Mouse (Mus musculus) midbrain, postnatal 0 days (tissue): ENCODE measurements at regions not wholly inside any gene's neighbourhood (a gene's known extent, or its start where the extent isn't known, plus 50 kb on each side); places are given as distances from the start of the nearest gene placed in this dataset.

Source experiments
- ATAC-seq: fragments of 200-750 bp; cut with Nextera tagmentation; 2 replicates; pipeline ENCODE4 v1.8.0; 2017; ENCODE audit warnings: moderate number of reproducible peaks, mild to moderate bottlenecking, moderate TSS enrichment, moderate library complexity; ENCODE audit not compliant: low FRiP score
- DNase-seq: peaks from one replicate; pipeline ENCODE4 v3.0.0-alpha.2; 2015; ENCODE audit warnings: low spot score
- H3K27ac ChIP-seq: fragments of 300-500 bp; sonication (generic); 2 replicates; pipeline ENCODE4 v1.5.1; 2014; ENCODE audit warnings: low read depth, mild to moderate bottlenecking, low read length, mixed read lengths
- H3K27me3 ChIP-seq: fragments of 300-500 bp; sonication (generic); 2 replicates; pipeline ENCODE4 v1.6.1; 2014; ENCODE audit warnings: low read length, control low read depth, mixed read lengths; ENCODE audit not compliant: insufficient read depth
- H3K36me3 ChIP-seq: fragments of 300-500 bp; sonication (generic); 2 replicates; pipeline ENCODE4 v1.6.1; 2014; ENCODE audit warnings: low read length, control low read depth, mixed read lengths; ENCODE audit not compliant: insufficient read depth
- H3K4me1 ChIP-seq: fragments of 300-500 bp; sonication (generic); 2 replicates; pipeline ENCODE4 v1.6.1; 2014; ENCODE audit warnings: mild to moderate bottlenecking, control low read depth, antibody characterized with exemption, low read length, mixed read lengths; ENCODE audit not compliant: insufficient read depth
- H3K4me2 ChIP-seq: fragments of 300-500 bp; sonication (generic); 2 replicates; pipeline ENCODE4 v1.6.1; 2014; ENCODE audit warnings: low read depth, mild to moderate bottlenecking, low read length, mixed read lengths; ENCODE audit not compliant: poor library complexity, severe bottlenecking
- H3K4me3 ChIP-seq: fragments of 300-500 bp; sonication (generic); 2 replicates; pipeline ENCODE4 v1.5.1; 2014; ENCODE audit warnings: low read depth, mild to moderate bottlenecking, low read length, moderate library complexity
- H3K9ac ChIP-seq: fragments of 300-500 bp; sonication (generic); replicated peaks from 2 replicates; pipeline ENCODE4 v1.6.1; 2014; ENCODE audit warnings: mild to moderate bottlenecking, low read length, moderate library complexity, mixed read lengths; ENCODE audit not compliant: poor library complexity, severe bottlenecking
- H3K9me3 ChIP-seq: fragments of 300-500 bp; sonication (generic); 2 replicates; pipeline ENCODE4 v1.6.1; 2016; ENCODE audit warnings: low read length, control low read depth
- CTCF ChIP-seq: IDR thresholded peaks from 2 replicates; pipeline ENCODE4 v1.5.1; 2016; ENCODE audit warnings: antibody characterized with exemption, mild to moderate bottlenecking
- WGBS: fragments of 180-500 bp; shearing (Covaris S2); extraction: QIAGEN DNeasy Blood & Tissue Kit; methylation state at CpG from one replicate; pipeline ENCODE4 v1.1.7; 2014; 5-methylcytosine and 5-hydroxymethylcytosine counted together

DNA sequence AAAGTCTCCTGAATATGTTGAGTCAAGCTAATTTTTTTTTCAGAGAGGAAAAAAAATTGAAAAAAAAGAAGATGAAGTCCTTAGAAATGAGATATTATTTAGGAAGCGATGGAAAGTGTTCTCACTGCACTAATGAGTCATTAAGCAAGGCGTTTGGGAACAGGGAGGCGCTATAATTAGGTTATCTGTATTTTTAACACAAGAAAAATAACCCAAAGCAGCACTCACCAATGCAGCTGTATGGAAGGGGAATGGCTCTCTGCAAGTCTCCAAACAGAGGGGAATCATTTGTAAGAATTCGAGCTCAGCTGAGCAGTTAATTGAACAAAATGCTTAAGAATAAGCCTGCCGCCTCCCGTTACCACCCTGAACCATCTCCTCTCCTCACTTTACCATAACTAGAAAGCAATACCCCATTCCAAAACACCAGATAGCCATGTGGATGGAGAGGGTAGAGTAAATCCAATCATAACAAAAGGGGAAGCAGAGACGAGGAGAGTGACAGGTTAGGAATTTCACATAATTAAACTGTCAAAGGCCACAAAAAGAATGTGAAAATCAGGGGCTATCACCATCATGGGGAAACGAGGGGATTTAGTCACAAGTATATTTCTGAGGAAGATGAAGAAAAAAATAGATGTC, 187.5 kb upstream of the Tox3 start:
- DNase-seq = peak; percentile 35
- no peaks in the 10 kb centered on the region for H3K27me3 ChIP-seq
- H3K4me1 ChIP-seq = no peaks in the 10 kb centered on the region
- no peak overlapping the region for H3K27ac ChIP-seq
- no peak for ATAC-seq
- no peaks in the 10 kb centered on the region for H3K36me3 ChIP-seq
- no peak for TF ChIP-seq CTCF
- no peaks in the 10 kb centered on the region for H3K9me3 ChIP-seq
- no peak overlapping the region for H3K4me2 ChIP-seq
- 49% methylated on average over 8 of the region's 8 CpGs for WGBS
- no peak overlapping the region for H3K4me3 ChIP-seq
- no peak overlapping the region for H3K9ac ChIP-seq

DNA sequence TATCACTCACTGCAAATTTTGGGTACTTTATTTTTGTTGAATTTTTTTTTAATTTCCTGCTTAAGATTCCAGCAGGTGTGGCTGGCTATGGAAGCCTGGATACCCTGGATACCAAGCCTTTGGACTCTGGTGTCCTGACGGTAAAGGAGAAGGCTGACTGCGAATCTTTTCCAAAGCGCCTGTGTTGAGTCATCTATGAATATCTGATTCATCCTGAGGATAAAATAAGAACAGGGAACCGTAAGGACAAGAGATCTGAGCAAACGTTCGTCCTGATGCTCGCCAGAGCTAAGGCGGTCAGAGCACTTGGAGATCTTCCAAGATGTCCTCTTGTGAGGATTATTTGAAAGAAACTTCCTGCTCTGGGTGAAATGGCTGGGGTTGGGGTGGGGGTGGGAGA, 173.2 kb upstream of the Tox3 start:
- Histone ChIP-seq H3K4me1 (no peaks in the 10 kb centered on the region), H3K4me2 (no peak overlapping the region), H3K27me3 (no peaks in the 10 kb centered on the region), H3K9me3 (no peaks in the 10 kb centered on the region), H3K27ac (no peak overlapping the region), H3K4me3 (no peak overlapping the region), H3K9ac (no peak overlapping the region), H3K36me3 (no peaks in the 10 kb centered on the region)
- ATAC-seq = no peak
- DNase-seq = no peak
- 76% methylated on average over 8 of the region's 8 CpGs for WGBS
- no peak for TF ChIP-seq CTCF

DNA sequence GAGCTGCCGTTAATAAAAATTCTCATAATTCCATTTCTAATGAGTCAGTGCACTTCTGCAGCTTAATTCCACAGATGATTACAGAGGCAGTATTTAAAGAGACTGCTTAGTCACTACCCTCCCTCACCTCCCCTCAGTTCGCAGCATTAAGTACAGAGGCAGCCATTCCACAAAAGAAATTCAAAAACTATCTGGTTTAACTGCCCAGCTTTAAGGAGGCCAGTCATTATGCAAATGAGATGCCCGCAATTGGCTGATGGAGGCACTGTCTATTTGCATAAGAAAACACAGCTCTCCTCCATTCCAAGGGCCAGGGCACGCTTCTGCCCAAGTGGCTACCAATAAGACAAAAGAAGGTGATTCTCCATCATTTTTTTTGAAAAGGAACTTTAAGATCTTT, 172.0 kb upstream of the Tox3 start:
- DNase-seq (peak; percentile 58), ATAC-seq (no peak)
- H3K27ac ChIP-seq = no peak overlapping the region
- no peaks in the 10 kb centered on the region for H3K4me1 ChIP-seq
- no peak overlapping the region for H3K4me2 ChIP-seq
- H3K36me3 ChIP-seq = no peaks in the 10 kb centered on the region
- H3K4me3 ChIP-seq = no peak overlapping the region
- no peaks in the 10 kb centered on the region for H3K27me3 ChIP-seq
- 21% methylated on average over 4 of the region's 4 CpGs for WGBS
- no peak for TF ChIP-seq CTCF
- no peak overlapping the region for H3K9ac ChIP-seq
- H3K9me3 ChIP-seq = no peaks in the 10 kb centered on the region

- no peaks in the 10 kb centered on the region for H3K4me1 ChIP-seq
- H3K27me3 ChIP-seq = no peaks in the 10 kb centered on the region
- TF ChIP-seq CTCF = no peak
- no peak overlapping the region for H3K4me3 ChIP-seq
- no peak overlapping the region for H3K9ac ChIP-seq
- no peak overlapping the region for H3K27ac ChIP-seq
- DNase-seq (no peak), ATAC-seq (no peak)
- H3K36me3 ChIP-seq = no peaks in the 10 kb centered on the region
- H3K9me3 ChIP-seq = no peaks in the 10 kb centered on the region
- WGBS = 31% methylated on average over 6 of the region's 6 CpGs
- H3K4me2 ChIP-seq = no peak overlapping the region
These were observed 171.4 kb upstream of the Tox3 start for GRCm38 (mm10) chr8:90519567-90519966.

- Histone ChIP-seq H3K27ac (no peak overlapping the region), H3K9me3 (no peaks in the 10 kb centered on the region), H3K9ac (no peak overlapping the region), H3K36me3 (no peaks in the 10 kb centered on the region), H3K4me3 (no peak overlapping the region), H3K4me1 (no peaks in the 10 kb centered on the region; the same call in 1 of the 2 replicates), H3K4me2 (no peak overlapping the region), H3K27me3 (no peaks in the 10 kb centered on the region)
- 67% methylated on average over 3 of the region's 3 CpGs for WGBS
- no peak for TF ChIP-seq CTCF
- no peak for DNase-seq
- ATAC-seq = no peak
These were observed 166.0 kb upstream of the Tox3 start for GRCm38 (mm10) chr8:90514191-90514590.

DNA sequence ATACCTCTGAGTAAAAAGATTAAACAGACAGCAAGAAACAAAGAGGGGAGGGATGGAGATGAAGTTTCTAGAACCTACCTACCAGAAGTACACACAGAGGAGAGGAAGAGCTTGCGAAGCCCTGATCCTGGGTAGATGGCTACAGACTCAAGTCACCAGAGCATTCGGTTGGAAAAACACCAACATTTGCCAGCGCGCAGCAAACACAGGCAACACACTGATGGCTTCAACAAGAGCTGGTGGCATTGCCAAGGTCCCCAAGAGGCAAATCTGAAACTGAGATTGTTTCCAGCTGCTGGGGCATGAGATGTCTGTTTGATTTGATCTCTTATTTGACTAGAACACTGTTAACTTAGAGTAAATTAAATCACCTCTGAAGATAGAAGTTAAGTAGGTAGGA, 165.5 kb upstream of the Tox3 start:
- no peak overlapping the region for H3K9ac ChIP-seq
- no peaks in the 10 kb centered on the region for H3K27me3 ChIP-seq
- ATAC-seq (no peak), DNase-seq (no peak)
- no peaks in the 10 kb centered on the region; the same call in 1 of the 2 replicates for H3K4me1 ChIP-seq
- H3K36me3 ChIP-seq = no peaks in the 10 kb centered on the region
- no peak overlapping the region for H3K4me2 ChIP-seq
- H3K4me3 ChIP-seq = no peak overlapping the region
- H3K27ac ChIP-seq = no peak overlapping the region
- H3K9me3 ChIP-seq = no peaks in the 10 kb centered on the region
- WGBS = 89% methylated on average over 4 of the region's 4 CpGs
- no peak for TF ChIP-seq CTCF
